Mouse (Mus musculus): ENCODE results near the gene Pank3.

Gene Pank3

DNA sequence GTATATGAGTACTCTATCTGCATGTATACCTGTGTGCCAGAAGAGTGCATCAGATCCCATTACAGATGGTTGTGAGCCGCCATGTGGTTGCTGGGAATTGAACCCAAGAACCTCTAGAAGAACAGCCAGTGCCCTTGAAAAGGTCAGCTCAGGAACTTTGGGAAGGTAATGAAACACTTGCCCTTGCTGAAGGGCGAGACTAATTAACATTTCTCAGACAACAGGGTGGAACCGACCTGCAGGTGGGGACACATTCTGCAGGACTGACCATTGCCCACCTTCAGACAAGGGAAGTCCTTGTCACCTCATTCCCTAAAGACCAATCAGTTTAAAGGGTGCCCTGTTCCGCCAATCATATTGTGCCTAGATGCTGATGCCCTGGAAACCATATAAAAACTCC, 71.5 kb downstream of the Pank3 start:
- WGBS, result 96% methylated on average over 4 of the region's 4 CpGs
